Mouse (Mus musculus) midbrain, postnatal 0 days (tissue): ENCODE measurements around the gene Ube2d3. TPM values are rescaled to one million over a fixed set of nuclear protein-coding genes. Genes with fewer than 3 reads are reported as not detected.
"Not testable (repeated sequence)": the region's sequence is repeated elsewhere in the genome, so short reads cannot be mapped to it uniquely, and the experiment has no call there.

Experiments used
- ATAC-seq: fragments of 200-750 bp; cut with Nextera tagmentation; 2 replicates; pipeline ENCODE4 v1.8.0; 2017; ENCODE audit warnings: moderate number of reproducible peaks, mild to moderate bottlenecking, moderate TSS enrichment, moderate library complexity; ENCODE audit not compliant: low FRiP score
- DNase-seq: peaks from one replicate; pipeline ENCODE4 v3.0.0-alpha.2; 2015; ENCODE audit warnings: low spot score
- H3K27ac ChIP-seq: fragments of 300-500 bp; sonication (generic); 2 replicates; pipeline ENCODE4 v1.5.1; 2014; ENCODE audit warnings: low read depth, mild to moderate bottlenecking, low read length, mixed read lengths
- H3K27me3 ChIP-seq: fragments of 300-500 bp; sonication (generic); 2 replicates; pipeline ENCODE4 v1.6.1; 2014; ENCODE audit warnings: low read length, control low read depth, mixed read lengths; ENCODE audit not compliant: insufficient read depth
- H3K36me3 ChIP-seq: fragments of 300-500 bp; sonication (generic); 2 replicates; pipeline ENCODE4 v1.6.1; 2014; ENCODE audit warnings: low read length, control low read depth, mixed read lengths; ENCODE audit not compliant: insufficient read depth
- H3K4me1 ChIP-seq: fragments of 300-500 bp; sonication (generic); 2 replicates; pipeline ENCODE4 v1.6.1; 2014; ENCODE audit warnings: mild to moderate bottlenecking, control low read depth, antibody characterized with exemption, low read length, mixed read lengths; ENCODE audit not compliant: insufficient read depth
- H3K4me2 ChIP-seq: fragments of 300-500 bp; sonication (generic); 2 replicates; pipeline ENCODE4 v1.6.1; 2014; ENCODE audit warnings: low read depth, mild to moderate bottlenecking, low read length, mixed read lengths; ENCODE audit not compliant: poor library complexity, severe bottlenecking
- H3K4me3 ChIP-seq: fragments of 300-500 bp; sonication (generic); 2 replicates; pipeline ENCODE4 v1.5.1; 2014; ENCODE audit warnings: low read depth, mild to moderate bottlenecking, low read length, moderate library complexity
- H3K9ac ChIP-seq: fragments of 300-500 bp; sonication (generic); replicated peaks from 2 replicates; pipeline ENCODE4 v1.6.1; 2014; ENCODE audit warnings: mild to moderate bottlenecking, low read length, moderate library complexity, mixed read lengths; ENCODE audit not compliant: poor library complexity, severe bottlenecking
- H3K9me3 ChIP-seq: fragments of 300-500 bp; sonication (generic); 2 replicates; pipeline ENCODE4 v1.6.1; 2016; ENCODE audit warnings: low read length, control low read depth
- CTCF ChIP-seq: IDR thresholded peaks from 2 replicates; pipeline ENCODE4 v1.5.1; 2016; ENCODE audit warnings: antibody characterized with exemption, mild to moderate bottlenecking
- WGBS: fragments of 180-500 bp; shearing (Covaris S2); extraction: QIAGEN DNeasy Blood & Tissue Kit; methylation state at CpG from one replicate; pipeline ENCODE4 v1.1.7; 2014; 5-methylcytosine and 5-hydroxymethylcytosine counted together
- polyA plus RNA-seq: library from polyadenylated mRNA; unstranded; fragments of >200 nt; fragmentation: Nextera tagmentation; extraction: Ambion mirVana; gene quantifications from 2 replicates; pipeline ENCODE4 v1.2.1, GENCODE M21; 2015
- total RNA-seq: library from RNA; depleted of rRNA; stranded (reverse); fragments of >200 nt; gene quantifications from 2 replicates; pipeline ENCODE4 v1.2.3, GENCODE M21; 2014

The Ube2d3 gene
- total and polyA plus RNA-seq, 2 experiments from 2014 or later = 319 to 750 TPM

DNA sequence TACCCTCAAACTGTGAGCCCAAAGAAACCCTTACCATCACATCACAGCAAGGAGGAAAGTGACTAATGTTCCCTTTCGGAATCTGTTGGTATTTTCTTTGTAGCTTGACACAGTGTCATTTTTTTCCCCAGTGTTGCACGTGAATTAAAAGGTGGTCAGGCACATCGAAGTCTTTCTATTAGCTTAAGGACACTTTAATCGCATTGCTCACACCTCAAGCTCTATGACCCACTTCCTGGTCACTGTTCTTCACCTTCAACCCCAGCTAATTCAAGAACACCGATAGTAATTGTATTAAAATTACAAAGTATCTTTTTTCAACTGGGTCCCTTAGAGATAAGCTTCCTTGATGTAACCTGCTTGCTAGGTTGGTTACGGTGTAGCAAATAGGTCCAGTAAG is 42.8 kb downstream of the Ube2d3 start:
- DNase-seq = no peak
- Histone ChIP-seq H3K9ac (no peak overlapping the region), H3K27me3 (no peaks in the 10 kb centered on the region)

DNA sequence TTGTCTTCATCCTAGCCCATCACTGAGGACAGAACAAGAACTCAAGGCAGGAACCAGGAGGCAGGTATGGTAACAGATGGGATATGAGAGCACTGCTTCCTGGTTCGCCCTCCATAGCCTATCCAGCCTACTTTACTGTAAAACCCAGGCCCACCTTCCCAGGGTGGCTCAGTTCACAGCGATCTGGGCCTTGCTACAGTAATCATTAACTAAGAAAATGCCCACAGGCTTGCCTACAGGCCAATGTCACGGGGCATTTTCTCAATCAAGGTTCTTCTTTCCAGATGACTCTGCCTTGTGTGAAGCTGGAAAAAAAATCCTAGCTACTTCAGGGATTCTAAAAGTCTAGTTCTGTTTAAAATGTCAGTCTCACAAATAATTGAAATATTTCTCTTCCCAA is 43.7 kb downstream of the Ube2d3 start:
- TF ChIP-seq CTCF = no peak
- Histone ChIP-seq H3K9me3 (no peaks in the 10 kb centered on the region), H3K4me2 (no peak overlapping the region), H3K4me3 (no peak overlapping the region), H3K27me3 (no peaks in the 10 kb centered on the region), H3K27ac (no peak overlapping the region), H3K4me1 (no peaks in the 10 kb centered on the region), H3K9ac (no peak overlapping the region), H3K36me3 (no peaks in the 10 kb centered on the region)
- no peak for DNase-seq
- no peak for ATAC-seq
- 83% methylated on average over 3 of the region's 3 CpGs for WGBS

More for the DNA sequence above, 42.8 kb downstream of the Ube2d3 start:
- Histone ChIP-seq H3K4me1 (no peaks in the 10 kb centered on the region), H3K4me2 (no peak overlapping the region), H3K36me3 (no peaks in the 10 kb centered on the region), H3K4me3 (no peak overlapping the region), H3K27ac (no peak overlapping the region), H3K9me3 (no peaks in the 10 kb centered on the region)
- WGBS = 89% methylated on average over 6 of the region's 6 CpGs
- TF ChIP-seq CTCF = no peak
- no peak for ATAC-seq

DNA sequence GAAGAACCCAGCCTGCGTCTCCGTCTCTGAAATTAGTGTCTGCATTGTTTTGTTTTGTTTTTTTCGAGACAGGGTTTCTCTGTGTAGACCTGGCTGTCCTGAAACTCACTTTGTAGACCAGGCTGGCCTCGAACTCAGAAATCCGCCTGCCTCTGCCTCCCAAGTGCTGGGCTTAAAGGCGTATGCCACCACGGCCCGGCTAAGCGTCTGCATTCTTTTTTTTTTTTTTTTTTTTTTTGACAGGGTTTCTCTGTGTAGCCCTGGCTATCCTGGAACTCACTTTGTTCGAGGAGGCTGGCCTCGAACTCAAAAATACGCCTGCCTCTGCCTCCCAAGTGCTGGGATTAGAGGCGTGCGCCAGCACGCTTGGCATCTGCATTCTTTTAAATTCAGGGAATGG is 46.7 kb downstream of the Ube2d3 start:
- not testable (repeated sequence) for H3K9me3 ChIP-seq, H3K27ac ChIP-seq, H3K4me1 ChIP-seq, ATAC-seq, H3K36me3 ChIP-seq, DNase-seq, H3K27me3 ChIP-seq
- 0 out of 2 replicates have a peak overlapping the region, but pooled peaks have one; percentile 52 for H3K9ac ChIP-seq
- peak overlapping the region; percentile 93 for H3K4me2 ChIP-seq
- 93% methylated on average over 15 of the region's 15 CpGs for WGBS
- H3K4me3 ChIP-seq = peak overlapping the region; percentile 66

DNA sequence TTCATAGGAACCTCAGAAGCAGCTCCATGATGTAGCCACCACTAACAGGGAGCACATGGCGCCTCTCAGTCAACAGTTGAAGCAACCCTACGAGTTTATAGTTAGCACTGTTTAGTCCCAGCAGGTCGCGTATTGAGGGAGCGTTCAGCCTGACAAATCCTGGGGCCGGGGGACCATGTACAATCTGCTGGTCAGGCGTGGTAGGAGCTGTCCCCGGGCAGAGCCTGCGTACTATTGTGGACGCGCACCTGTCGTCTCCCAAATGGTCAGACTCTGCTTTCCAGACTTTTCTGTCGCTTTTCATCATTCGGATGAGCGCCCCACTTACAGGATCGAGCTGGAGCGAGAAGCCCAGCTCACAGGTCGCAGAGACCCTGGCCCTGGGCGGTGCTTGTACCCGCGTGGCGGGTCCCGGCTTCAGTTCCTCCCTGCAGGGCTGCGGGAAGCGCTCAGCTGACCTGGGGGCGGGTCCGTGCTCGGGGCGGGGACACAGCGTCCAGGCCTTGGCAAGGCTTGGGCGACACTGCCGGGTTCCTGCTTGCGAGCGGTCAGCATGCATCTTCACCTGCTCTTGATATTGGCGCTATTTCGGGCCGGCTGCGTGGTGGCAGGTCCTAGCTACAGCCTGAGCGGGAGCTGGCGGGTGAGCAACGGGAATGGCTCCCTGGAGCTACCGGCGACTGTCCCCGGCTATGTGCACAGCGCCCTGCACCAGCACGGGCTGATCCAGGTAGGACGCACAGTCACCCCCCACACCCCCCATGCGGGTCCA is 47.4 kb downstream of the Ube2d3 start, which contains the start of gene Manba:
Manba (plus strand) TSS at position 484 of the 772 bp plus-strand sequence.
- WGBS = 2% methylated on average over 47 of the region's 48 CpGs
- H3K4me3 ChIP-seq = peak within 1 kb of the TSS; percentile 66
- no peaks in the 10 kb centered on the region for H3K27me3 ChIP-seq
- H3K36me3 ChIP-seq = no peaks in the 10 kb centered on the region
- H3K4me2 ChIP-seq = peak within 1 kb of the TSS; percentile 93
- ATAC-seq = peak; percentile 91
- no peak within 1 kb of the TSS for H3K27ac ChIP-seq
- no peaks in the 10 kb centered on the region for H3K9me3 ChIP-seq
- peak; percentile 15; the same call in 1 of the 2 replicates for TF ChIP-seq CTCF
- DNase-seq = peak; percentile 65
- H3K9ac ChIP-seq = peak within 1 kb of the TSS; percentile 52
- H3K4me1 ChIP-seq = no peaks in the 10 kb centered on the region

DNA sequence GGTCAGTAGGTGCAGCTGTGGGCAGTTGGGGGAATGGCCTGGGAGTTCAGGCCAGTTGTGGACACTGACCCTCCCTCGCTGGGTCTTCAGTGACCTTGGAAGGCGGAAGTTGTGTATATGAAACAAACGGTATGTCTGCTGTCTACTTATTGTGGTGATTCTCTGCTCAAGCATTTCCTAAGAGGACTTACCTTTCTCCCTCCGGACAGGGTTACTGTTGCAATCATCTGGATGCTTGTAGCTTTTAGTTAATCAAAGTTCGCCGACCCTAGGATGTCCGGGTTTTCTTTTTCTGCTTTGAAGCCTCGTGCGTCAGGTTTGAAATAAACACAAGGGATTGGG is 47.9 kb downstream of the Ube2d3 start:
- H3K27me3 ChIP-seq = no peaks in the 10 kb centered on the region
- no peaks in the 10 kb centered on the region for H3K36me3 ChIP-seq
- peak overlapping the region; percentile 52 for H3K9ac ChIP-seq
- peak overlapping the region; percentile 66 for H3K4me3 ChIP-seq
- WGBS = 10% methylated on average over 9 of the region's 9 CpGs
- no peaks in the 10 kb centered on the region for H3K9me3 ChIP-seq
- H3K4me2 ChIP-seq = peak overlapping the region; percentile 93
- ATAC-seq (peak; percentile 8; the same call in 1 of the 2 replicates), DNase-seq (no peak)
- H3K27ac ChIP-seq = no peak overlapping the region
- TF ChIP-seq CTCF = no peak
- H3K4me1 ChIP-seq = no peaks in the 10 kb centered on the region

DNA sequence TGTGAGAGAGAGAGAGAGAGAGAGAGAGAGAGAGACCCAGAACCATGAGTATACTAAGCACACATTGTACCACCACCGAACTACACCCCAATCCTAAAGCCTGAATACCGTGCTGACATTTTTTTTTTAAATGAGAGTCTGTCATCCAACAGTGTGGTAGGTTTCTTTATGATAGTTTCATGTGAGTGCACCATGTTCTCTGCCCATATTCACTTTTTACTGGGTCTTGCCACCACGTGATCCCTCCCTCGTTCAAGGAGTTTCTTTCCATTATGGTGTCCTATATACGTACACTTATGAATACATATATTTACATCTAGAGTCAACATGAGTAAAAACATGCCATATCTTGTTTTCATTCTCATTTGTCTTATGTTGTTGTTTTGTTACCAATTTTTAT is 48.4 kb downstream of the Ube2d3 start:
- Histone ChIP-seq H3K4me2 (peak overlapping the region; percentile 93), H3K27ac (no peak overlapping the region), H3K27me3 (no peaks in the 10 kb centered on the region), H3K4me3 (peak overlapping the region; percentile 66), H3K9ac (no peak overlapping the region), H3K4me1 (no peaks in the 10 kb centered on the region), H3K36me3 (no peaks in the 10 kb centered on the region), H3K9me3 (no peaks in the 10 kb centered on the region)
- ATAC-seq = no peak
- 67% methylated on average over 5 of the region's 5 CpGs for whole genome bisulfite sequencing
- no peak for DNase-seq
- TF ChIP-seq CTCF = no peak
